Mouse (Mus musculus) lung, embryonic 15.5 days (tissue): ENCODE data around the gene Peli3. TPM values are rescaled to one million over a fixed set of nuclear protein-coding genes. Genes with fewer than 3 reads are reported as not detected.

Experiments used
- ATAC-seq: fragments of 200-750 bp; cut with Nextera tagmentation; 2 replicates; pipeline ENCODE4 v1.8.0; 2017; ENCODE audit warnings: moderate number of reproducible peaks, borderline replicate concordance; ENCODE audit not compliant: low FRiP score, low TSS enrichment; ENCODE audit errors: extremely low read depth
- H3K27ac ChIP-seq: fragments of 300-500 bp; sonication (generic); 2 replicates; pipeline ENCODE4 v1.5.1; 2015; ENCODE audit warnings: moderate library complexity, mild to moderate bottlenecking, inconsistent platforms
- H3K27me3 ChIP-seq: fragments of 300-500 bp; sonication (generic); 2 replicates; pipeline ENCODE4 v1.6.1; 2015; ENCODE audit warnings: inconsistent platforms
- H3K36me3 ChIP-seq: fragments of 300-500 bp; sonication (generic); 2 replicates; pipeline ENCODE4 v1.6.1; 2015; ENCODE audit warnings: inconsistent platforms
- H3K4me1 ChIP-seq: fragments of 300-500 bp; sonication (generic); 2 replicates; pipeline ENCODE4 v1.6.1; 2015; ENCODE audit warnings: inconsistent platforms
- H3K4me2 ChIP-seq: fragments of 300-500 bp; sonication (generic); 2 replicates; pipeline ENCODE4 v1.6.1; 2015; ENCODE audit warnings: inconsistent platforms, mild to moderate bottlenecking, moderate library complexity
- H3K4me3 ChIP-seq: fragments of 300-500 bp; sonication (generic); 2 replicates; pipeline ENCODE4 v1.5.1; 2015; ENCODE audit warnings: mild to moderate bottlenecking, inconsistent platforms
- H3K9ac ChIP-seq: fragments of 300-500 bp; sonication (generic); 2 replicates; pipeline ENCODE4 v1.6.1; 2015; ENCODE audit warnings: inconsistent platforms
- H3K9me3 ChIP-seq: fragments of 300-500 bp; sonication (generic); 2 replicates; pipeline ENCODE4 v1.6.1; 2016; ENCODE audit warnings: inconsistent platforms
- WGBS: fragments of 180-500 bp; shearing (Covaris S2); methylation state at CpG from one replicate; pipeline ENCODE4 v1.1.7; 2015; 5-methylcytosine and 5-hydroxymethylcytosine counted together
- polyA plus RNA-seq: library from polyadenylated mRNA; unstranded; fragments of >200 nt; fragmentation: Nextera tagmentation; extraction: Ambion mirVana; gene quantifications from 2 replicates; pipeline ENCODE4 v1.2.1, GENCODE M21; 2015

The Peli3 gene
- polyA plus RNA-seq, 1 experiment from 2014 or later: 2.0 TPM

GRCm38 (mm10) chr19:4905979-4906794 lies 36.7 kb downstream of the Peli3 start, which contains the start of gene Bbs1:
Bbs1 (minus strand) TSS chr19:4906628.
- Histone ChIP-seq H3K27ac (no peak within 1 kb of the TSS), H3K36me3 (peaks cover 34% of the 10 kb centered on the region)
- WGBS: 8% methylated on average over 31 of the region's 31 CpGs

GRCm38 (mm10) chr19:4899888-4900287 lies 43.0 kb downstream of the Peli3 start:
- H3K9ac ChIP-seq: no peak overlapping the region
- H3K27me3 ChIP-seq: no peaks in the 10 kb centered on the region
- H3K4me1 ChIP-seq: no peaks in the 10 kb centered on the region
- H3K4me3 ChIP-seq: no peak overlapping the region
- H3K36me3 ChIP-seq: no peaks in the 10 kb centered on the region
- no peak overlapping the region for H3K27ac ChIP-seq
- H3K4me2 ChIP-seq: no peak overlapping the region
- H3K9me3 ChIP-seq: no peaks in the 10 kb centered on the region
- ATAC-seq: no peak
- WGBS: 79% methylated on average over 3 of the region's 3 CpGs

More at GRCm38 (mm10) chr19:4905979-4906794, 36.7 kb downstream of the Peli3 start, which contains the start of gene Bbs1:
- H3K4me2 ChIP-seq: peak within 1 kb of the TSS; percentile 76
- no peaks in the 10 kb centered on the region for H3K9me3 ChIP-seq
- H3K4me3 ChIP-seq: peak within 1 kb of the TSS; percentile 75
- 0 out of 2 replicates have a peak, but pooled peaks have one; percentile 34 for ATAC-seq
- peak within 1 kb of the TSS; percentile 54 for H3K9ac ChIP-seq
- H3K27me3 ChIP-seq: no peaks in the 10 kb centered on the region
- H3K4me1 ChIP-seq: peaks cover 9% of the 10 kb centered on the region

- H3K9ac ChIP-seq: no peak overlapping the region
- no peaks in the 10 kb centered on the region for H3K9me3 ChIP-seq
- H3K27ac ChIP-seq: no peak overlapping the region
- ATAC-seq: no peak
- no peak overlapping the region for H3K4me3 ChIP-seq
- H3K27me3 ChIP-seq: no peaks in the 10 kb centered on the region
- H3K4me2 ChIP-seq: no peak overlapping the region
- no peaks in the 10 kb centered on the region for H3K36me3 ChIP-seq
- H3K4me1 ChIP-seq: no peaks in the 10 kb centered on the region
- WGBS: 60% methylated on average over 9 of the region's 9 CpGs
Measured at GRCm38 (mm10) chr19:4898972-4899371, 44.0 kb downstream of the Peli3 start.

GRCm38 (mm10) chr19:4896780-4897520 lies 46.0 kb downstream of the Peli3 start:
- WGBS: 61% methylated on average over 21 of the region's 21 CpGs
- Histone ChIP-seq H3K9me3 (no peaks in the 10 kb centered on the region), H3K4me1 (no peaks in the 10 kb centered on the region), H3K27me3 (no peaks in the 10 kb centered on the region), H3K4me2 (no peak overlapping the region), H3K27ac (no peak overlapping the region), H3K4me3 (no peak overlapping the region), H3K9ac (no peak overlapping the region), H3K36me3 (no peaks in the 10 kb centered on the region)
- ATAC-seq: no peak

GRCm38 (mm10) chr19:4891798-4892197 lies 51.1 kb downstream of the Peli3 start:
- Histone ChIP-seq H3K9ac (no peak overlapping the region), H3K27me3 (no peaks in the 10 kb centered on the region), H3K9me3 (no peaks in the 10 kb centered on the region), H3K36me3 (no peaks in the 10 kb centered on the region), H3K4me1 (no peaks in the 10 kb centered on the region), H3K27ac (no peak overlapping the region), H3K4me2 (no peak overlapping the region), H3K4me3 (no peak overlapping the region)
- no peak for ATAC-seq
- 70% methylated on average over 3 of the region's 3 CpGs for WGBS

GRCm38 (mm10) chr19:4889791-4890190 lies 53.1 kb downstream of the Peli3 start:
- no peak overlapping the region for H3K27ac ChIP-seq
- no peaks in the 10 kb centered on the region for H3K36me3 ChIP-seq
- 81% methylated on average over 10 of the region's 10 CpGs for WGBS
- no peaks in the 10 kb centered on the region for H3K27me3 ChIP-seq
- H3K9me3 ChIP-seq: no peaks in the 10 kb centered on the region
- H3K9ac ChIP-seq: no peak overlapping the region
- no peak for ATAC-seq
- no peak overlapping the region for H3K4me2 ChIP-seq
- H3K4me3 ChIP-seq: no peak overlapping the region
- H3K4me1 ChIP-seq: no peaks in the 10 kb centered on the region

- ATAC-seq: no peak
- H3K4me3 ChIP-seq: no peak overlapping the region
- peaks cover 4% of the 10 kb centered on the region; the same call in 1 of the 2 replicates for H3K4me1 ChIP-seq
- H3K9me3 ChIP-seq: no peaks in the 10 kb centered on the region
- H3K4me2 ChIP-seq: no peak overlapping the region
- H3K27me3 ChIP-seq: no peaks in the 10 kb centered on the region
- no peaks in the 10 kb centered on the region for H3K36me3 ChIP-seq
- H3K27ac ChIP-seq: no peak overlapping the region
- WGBS: 89% methylated on average over 4 of the region's 4 CpGs
- no peak overlapping the region for H3K9ac ChIP-seq
Measured at GRCm38 (mm10) chr19:4883961-4884360, 59.0 kb downstream of the Peli3 start.

Other genes with a start within 250 kb of the Peli3 start
- 2.2 and 3.1 TPM in 2 replicates for gene Gm960, start 244.5 kb downstream of the Peli3 start, polyA plus RNA-seq
- gene Sptbn2, start 232.0 kb downstream of the Peli3 start, polyA plus RNA-seq: 1.1 and 1.4 TPM in 2 replicates
- gene Rbm4b, start 186.6 kb downstream of the Peli3 start, polyA plus RNA-seq: 60.8 and 62.7 TPM in 2 replicates
- 57.6 and 64.1 TPM in 2 replicates for gene Rbm4, start 149.2 kb downstream of the Peli3 start, polyA plus RNA-seq
- gene Gm21992, start 131.5 kb downstream of the Peli3 start, polyA plus RNA-seq: 21.3 and 32.8 TPM in 2 replicates
- 91.3 and 95.3 TPM in 2 replicates for gene Rbm14, start 131.5 kb downstream of the Peli3 start, polyA plus RNA-seq
- gene Ccs, start 103.8 kb downstream of the Peli3 start, polyA plus RNA-seq: 51.2 and 53.3 TPM in 2 replicates
- gene Ccdc87, start 103.8 kb downstream of the Peli3 start, polyA plus RNA-seq: 0.20 and 0.33 TPM in 2 replicates
- 21.8 and 25.3 TPM in 2 replicates for gene Ctsf, start 88.0 kb downstream of the Peli3 start, polyA plus RNA-seq
- gene Actn3, start 65.2 kb downstream of the Peli3 start, polyA plus RNA-seq: 1.6 and 3.6 TPM in 2 replicates
- 10.0 and 10.6 TPM in 2 replicates for gene Zdhhc24, start 64.5 kb downstream of the Peli3 start, polyA plus RNA-seq
- 5.7 and 6.3 TPM in 2 replicates for gene Bbs1, start 36.5 kb downstream of the Peli3 start, polyA plus RNA-seq
- 94.4 and 104 TPM in 2 replicates for gene Dpp3, start 14.8 kb downstream of the Peli3 start, polyA plus RNA-seq
- 99.4 and 101 TPM in 2 replicates for gene Mrpl11, start 19.0 kb upstream of the Peli3 start, polyA plus RNA-seq
- 0.06 and 0.13 TPM in 2 replicates for gene Npas4, start 47.2 kb upstream of the Peli3 start, polyA plus RNA-seq
- 2.7 and 4.1 TPM in 2 replicates for gene Slc29a2, start 80.7 kb upstream of the Peli3 start, polyA plus RNA-seq
- 53.0 and 53.8 TPM in 2 replicates for gene B4gat1, start 95.7 kb upstream of the Peli3 start, polyA plus RNA-seq
- gene AC124502.3, start 95.8 kb upstream of the Peli3 start, polyA plus RNA-seq: 2.2 and 2.4 TPM in 2 replicates
- 47.4 and 51.4 TPM in 2 replicates for gene Brms1, start 98.2 kb upstream of the Peli3 start, polyA plus RNA-seq
- gene Rin1, start 107.4 kb upstream of the Peli3 start, polyA plus RNA-seq: 2.7 and 2.9 TPM in 2 replicates
- gene Cd248, start 125.0 kb upstream of the Peli3 start, polyA plus RNA-seq: 71.7 and 72.4 TPM in 2 replicates
- gene Tmem151a, start 142.4 kb upstream of the Peli3 start, polyA plus RNA-seq: 3.4 and 4.6 TPM in 2 replicates
- 94.5 and 96.8 TPM in 2 replicates for gene Yif1a, start 145.4 kb upstream of the Peli3 start, polyA plus RNA-seq
- 8.6 and 9.0 TPM in 2 replicates for gene Cnih2, start 155.4 kb upstream of the Peli3 start, polyA plus RNA-seq
- gene Rab1b, start 163.9 kb upstream of the Peli3 start, polyA plus RNA-seq: 288 and 294 TPM in 2 replicates
- 16.2 and 19.4 TPM in 2 replicates for gene Klc2, start 175.4 kb upstream of the Peli3 start, polyA plus RNA-seq